Mouse (Mus musculus): ENCODE data around the gene Fam133b. TPM values are rescaled to one million over a fixed set of nuclear protein-coding genes. Genes with fewer than 3 reads are reported as not detected.
"Not testable (repeated sequence)": the region's sequence is repeated elsewhere in the genome, so short reads cannot be mapped to it uniquely, and the experiment has no call there.

Fam133b gene
- polyA plus RNA-seq, 1 experiment from 2014 or later: 36.6 TPM

- Histone ChIP-seq H3K9ac (no peak overlapping the region), H3K36me3 (ENCODE audit: insufficient read depth) (no peaks in the 10 kb centered on the region), H3K27ac (ENCODE audit: low read depth) (no peak overlapping the region), H3K4me3 (ENCODE audit: low read depth, low read length) (no peak overlapping the region), H3K27me3 (ENCODE audit: insufficient read depth, low read length) (no peaks in the 10 kb centered on the region), H3K4me1 (ENCODE audit: insufficient read depth) (no peaks in the 10 kb centered on the region), H3K9me3 (ENCODE audit: low read depth, low read length) (no peaks in the 10 kb centered on the region), H3K4me2 (no peak overlapping the region)
- DNase-seq (no peak), ATAC-seq (ENCODE audit: insufficient read depth) (no peak)
- no peak for TF ChIP-seq CTCF (IDR thresholded peaks at IDR 0.05; ENCODE audit: low read depth)
- 88% methylated on average over 5 of the region's 5 CpGs for WGBS
Measured at GRCm38 (mm10) chr5:3598766-3599165, 55.1 kb downstream of the Fam133b start.

DNA sequence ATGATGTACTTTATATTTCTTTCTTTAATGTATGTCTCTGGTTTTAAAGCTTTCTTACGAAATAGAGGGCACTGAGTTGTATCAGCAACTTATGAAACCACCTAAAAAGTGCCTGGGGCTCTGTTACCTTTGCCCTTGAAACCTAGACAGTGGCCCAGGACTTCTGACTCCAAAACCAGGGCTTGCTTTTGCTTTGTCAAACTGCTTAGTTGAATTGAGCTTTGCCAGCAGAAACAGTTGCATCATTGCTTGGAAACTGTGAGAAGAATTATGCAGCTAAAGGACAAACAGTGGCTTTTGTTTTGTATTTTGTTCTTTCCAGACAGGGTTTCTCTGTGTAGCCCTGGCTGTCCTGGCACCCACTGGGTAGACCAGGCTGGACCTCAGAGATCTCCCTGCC is 56.7 kb downstream of the Fam133b start:
- WGBS: 52% methylated on average over 1 of the region's 1 CpGs
- H3K4me1 ChIP-seq (ENCODE audit: insufficient read depth): no peaks in the 10 kb centered on the region
- H3K4me3 ChIP-seq (ENCODE audit: low read depth, low read length): no peak overlapping the region
- H3K4me2 ChIP-seq: no peak overlapping the region
- no peak overlapping the region for H3K9ac ChIP-seq
- H3K27ac ChIP-seq (ENCODE audit: low read depth): no peak overlapping the region
- DNase-seq (no peak), ATAC-seq (ENCODE audit: insufficient read depth) (no peak)
- no peak for TF ChIP-seq CTCF (IDR thresholded peaks at IDR 0.05; ENCODE audit: low read depth)
- no peaks in the 10 kb centered on the region for H3K9me3 ChIP-seq (ENCODE audit: low read depth, low read length)
- H3K27me3 ChIP-seq (ENCODE audit: insufficient read depth, low read length): no peaks in the 10 kb centered on the region
- H3K36me3 ChIP-seq (ENCODE audit: insufficient read depth): 0 out of 2 replicates have a peak, but pooled peaks cover 4% of the 10 kb centered on the region

DNA sequence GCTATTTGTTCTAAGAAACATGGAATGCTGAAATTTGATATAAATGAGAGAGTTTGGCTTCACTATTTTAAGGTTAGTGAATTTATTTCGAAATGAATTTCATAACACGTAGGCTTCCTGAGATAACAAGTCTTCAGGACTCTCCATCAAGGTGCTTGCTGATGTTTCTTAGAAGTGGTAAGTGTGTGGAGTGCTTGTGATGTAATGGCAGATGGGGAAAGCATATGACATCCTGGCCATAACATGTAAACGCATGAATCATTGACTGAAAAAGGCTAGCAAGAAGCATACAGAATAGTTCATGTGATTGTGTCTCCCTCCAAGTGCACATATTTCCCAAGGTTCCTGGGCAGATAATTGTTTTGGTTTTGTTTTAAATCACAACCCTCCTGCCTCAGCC is 57.2 kb downstream of the Fam133b start:
- Histone ChIP-seq H3K9me3 (ENCODE audit: low read depth, low read length) (no peaks in the 10 kb centered on the region), H3K27me3 (ENCODE audit: insufficient read depth, low read length) (no peaks in the 10 kb centered on the region), H3K4me2 (no peak overlapping the region), H3K4me3 (ENCODE audit: low read depth, low read length) (no peak overlapping the region), H3K9ac (no peak overlapping the region), H3K36me3 (ENCODE audit: insufficient read depth) (peaks cover 9% of the 10 kb centered on the region), H3K4me1 (ENCODE audit: insufficient read depth) (no peaks in the 10 kb centered on the region), H3K27ac (ENCODE audit: low read depth) (no peak overlapping the region)
- WGBS: 79% methylated on average over 3 of the region's 3 CpGs
- no peak for DNase-seq
- no peak for TF ChIP-seq CTCF (IDR thresholded peaks at IDR 0.05; ENCODE audit: low read depth)
- ATAC-seq (ENCODE audit: insufficient read depth): no peak

DNA sequence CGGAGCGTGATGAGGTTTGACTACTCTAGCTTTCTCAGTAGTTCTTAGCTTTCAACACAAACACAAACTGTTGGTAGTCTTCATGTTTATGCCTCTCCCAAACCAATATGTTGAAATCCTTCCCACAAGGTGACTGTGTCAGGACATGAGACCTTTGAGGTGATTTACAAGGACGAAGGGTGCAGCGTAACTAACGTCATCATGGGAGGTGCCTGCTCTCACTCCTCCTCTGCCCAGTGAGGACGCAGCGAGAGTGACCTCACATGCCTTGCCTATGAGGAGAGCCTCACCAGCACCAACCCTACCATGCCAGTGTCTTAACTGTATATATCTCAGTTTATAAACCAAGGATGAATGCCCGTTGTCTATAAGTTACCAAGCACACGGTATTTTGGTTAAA is 63.5 kb downstream of the Fam133b start:
- no peak overlapping the region for H3K4me2 ChIP-seq
- H3K4me1 ChIP-seq (ENCODE audit: insufficient read depth): no peaks in the 10 kb centered on the region
- DNase-seq (no peak), ATAC-seq (ENCODE audit: insufficient read depth) (no peak)
- no peak overlapping the region for H3K4me3 ChIP-seq (ENCODE audit: low read depth, low read length)
- H3K9me3 ChIP-seq (ENCODE audit: low read depth, low read length): no peaks in the 10 kb centered on the region
- H3K9ac ChIP-seq: no peak overlapping the region
- 92% methylated on average over 9 of the region's 9 CpGs for WGBS
- no peak for TF ChIP-seq CTCF (IDR thresholded peaks at IDR 0.05; ENCODE audit: low read depth)
- H3K27me3 ChIP-seq (ENCODE audit: insufficient read depth, low read length): no peaks in the 10 kb centered on the region
- H3K27ac ChIP-seq (ENCODE audit: low read depth): no peak overlapping the region
- H3K36me3 ChIP-seq (ENCODE audit: insufficient read depth): peaks cover 42% of the 10 kb centered on the region

DNA sequence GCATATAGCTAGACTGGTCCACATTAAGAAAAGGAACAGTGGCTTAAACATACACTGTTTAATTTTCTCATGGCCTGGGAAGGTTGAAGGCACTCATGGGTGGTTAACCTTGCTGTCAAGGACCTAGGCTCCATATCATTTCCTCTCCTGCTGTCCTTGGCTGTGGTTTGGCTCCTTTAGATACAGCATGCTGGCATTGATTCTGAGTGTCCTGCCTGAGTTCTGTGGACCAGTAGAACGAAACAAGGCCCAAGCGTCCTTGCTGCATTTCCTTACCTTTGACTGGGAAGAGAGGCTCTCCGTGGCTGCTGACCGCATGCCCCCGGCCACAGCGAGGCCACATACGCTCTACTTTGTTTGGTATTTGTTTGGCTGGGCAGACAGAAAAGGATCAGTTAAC is 65.6 kb downstream of the Fam133b start:
- H3K4me2 ChIP-seq: no peak overlapping the region
- H3K4me3 ChIP-seq (ENCODE audit: low read depth, low read length): no peak overlapping the region
- ATAC-seq (ENCODE audit: insufficient read depth) (no peak), DNase-seq (no peak)
- H3K36me3 ChIP-seq (ENCODE audit: insufficient read depth): peaks cover 47% of the 10 kb centered on the region
- no peaks in the 10 kb centered on the region for H3K9me3 ChIP-seq (ENCODE audit: low read depth, low read length)
- 91% methylated on average over 7 of the region's 7 CpGs for whole genome bisulfite sequencing
- no peaks in the 10 kb centered on the region for H3K27me3 ChIP-seq (ENCODE audit: insufficient read depth, low read length)
- H3K9ac ChIP-seq: no peak overlapping the region
- H3K4me1 ChIP-seq (ENCODE audit: insufficient read depth): no peaks in the 10 kb centered on the region
- TF ChIP-seq CTCF (IDR thresholded peaks at IDR 0.05; ENCODE audit: low read depth): no peak
- H3K27ac ChIP-seq (ENCODE audit: low read depth): no peak overlapping the region

DNA sequence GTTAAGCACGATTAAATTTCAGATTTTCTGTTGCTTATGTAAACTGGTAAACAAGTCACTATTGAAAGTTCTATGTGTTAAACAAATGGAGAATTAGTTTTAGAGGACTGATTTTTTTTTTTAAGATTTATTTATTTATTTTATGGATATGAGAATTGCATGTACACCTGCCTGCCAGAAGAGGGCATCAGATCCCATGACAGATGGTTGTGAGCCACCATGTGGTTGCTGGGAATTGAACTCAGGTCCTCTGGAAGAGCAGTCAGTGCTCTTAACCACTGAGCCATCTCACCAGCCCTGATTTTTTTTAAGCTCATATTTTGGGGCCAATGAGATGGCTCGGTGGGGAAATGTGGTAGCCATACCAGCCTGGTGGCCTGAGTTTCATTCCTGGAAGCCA is 68.2 kb downstream of the Fam133b start:
- not testable (repeated sequence) for H3K4me2 ChIP-seq; H3K9ac ChIP-seq; H3K4me3 ChIP-seq (ENCODE audit: low read depth, low read length); DNase-seq; H3K9me3 ChIP-seq (ENCODE audit: low read depth, low read length); H3K4me1 ChIP-seq (ENCODE audit: insufficient read depth); H3K27ac ChIP-seq (ENCODE audit: low read depth); H3K27me3 ChIP-seq (ENCODE audit: insufficient read depth, low read length); ATAC-seq (ENCODE audit: insufficient read depth)
- WGBS: 89% methylated on average over 2 of the region's 2 CpGs
- peaks cover 48% of the 10 kb centered on the region for H3K36me3 ChIP-seq (ENCODE audit: insufficient read depth)

Other genes with a start within 250 kb of the Fam133b start
- 57.8 and 63.3 TPM in 2 replicates for gene Cdk6, start 202.3 kb upstream of the Fam133b start, polyA plus RNA-seq (2014; fragmentation: Nextera tagmentation; extraction: Ambion mirVana)
- gene 1700109H08Rik, start 27.7 kb downstream of the Fam133b start, polyA plus RNA-seq (2014; fragmentation: Nextera tagmentation; extraction: Ambion mirVana): 3.0 and 4.3 TPM in 2 replicates
- 11.5 and 12.4 TPM in 2 replicates for gene Pex1, start 52.2 kb downstream of the Fam133b start, polyA plus RNA-seq (2014; fragmentation: Nextera tagmentation; extraction: Ambion mirVana)
- gene Rbm48, start 52.8 kb downstream of the Fam133b start, polyA plus RNA-seq (2014; fragmentation: Nextera tagmentation; extraction: Ambion mirVana): 13.4 and 14.7 TPM in 2 replicates
- not detected in 2 replicates for gene Tmbim7, start 107.3 kb downstream of the Fam133b start, polyA plus RNA-seq (2014; fragmentation: Nextera tagmentation; extraction: Ambion mirVana)
- 80.3 and 82.6 TPM in 2 replicates for gene Gatad1, start 113.4 kb downstream of the Fam133b start, polyA plus RNA-seq (2014; fragmentation: Nextera tagmentation; extraction: Ambion mirVana)

Data from lung, embryonic 14.5 days (tissue).